Mouse (Mus musculus): Measurements from ENCODE around the gene Atf7ip. TPM values are rescaled to one million over a fixed set of nuclear protein-coding genes. Genes with fewer than 3 reads are reported as not detected.

The Atf7ip gene
- polyA plus RNA-seq, 1 experiment from 2014 or later: 49.7 TPM

DNA sequence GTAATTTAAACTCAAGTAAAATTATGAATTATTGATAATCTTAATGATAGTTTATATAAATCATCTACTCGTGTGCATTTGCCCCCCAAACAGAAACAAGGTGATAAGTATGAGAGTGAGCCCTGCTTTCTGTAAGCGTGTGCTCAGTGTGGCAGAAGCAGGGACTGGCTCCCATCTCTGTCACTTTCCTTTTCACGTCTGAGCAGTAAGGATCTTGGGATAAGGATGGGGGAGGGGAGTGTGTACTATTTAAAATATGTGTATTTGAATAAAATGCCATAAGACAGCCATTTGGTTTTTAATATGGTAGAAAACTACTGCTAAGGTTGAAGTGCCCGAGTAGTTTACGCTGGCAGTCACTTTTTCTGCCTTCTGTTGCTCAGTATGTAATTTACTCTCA lies 29.2 kb downstream of the Atf7ip start:
- peaks cover 6% of the 10 kb centered on the region for H3K36me3 ChIP-seq (ENCODE audit: control insufficient read depth, insufficient read depth, low read length)
- H3K9ac ChIP-seq (ENCODE audit: low read depth, low read length): no peak overlapping the region
- WGBS (ENCODE audit: insufficient replicate concordance): 39% methylated on average over 5 of the region's 5 CpGs
- H3K4me3 ChIP-seq (ENCODE audit: low read depth, low read length): no peak overlapping the region
- H3K9me3 ChIP-seq (replicated peaks; ENCODE audit: control insufficient read depth, low read length): no peaks in the 10 kb centered on the region
- H3K27me3 ChIP-seq (ENCODE audit: control insufficient read depth, insufficient read depth, low read length): no peaks in the 10 kb centered on the region
- ATAC-seq (replicated peaks; ENCODE audit: insufficient number of reproducible peaks, low FRiP score, low TSS enrichment): no peak
- H3K4me1 ChIP-seq (ENCODE audit: control insufficient read depth, insufficient read depth, low read length): peaks cover 25% of the 10 kb centered on the region
- peak overlapping the region; percentile 9 for H3K4me2 ChIP-seq
- H3K27ac ChIP-seq (ENCODE audit: low read depth, low read length): peak overlapping the region; percentile 62; the same call in 1 of the 2 replicates

DNA sequence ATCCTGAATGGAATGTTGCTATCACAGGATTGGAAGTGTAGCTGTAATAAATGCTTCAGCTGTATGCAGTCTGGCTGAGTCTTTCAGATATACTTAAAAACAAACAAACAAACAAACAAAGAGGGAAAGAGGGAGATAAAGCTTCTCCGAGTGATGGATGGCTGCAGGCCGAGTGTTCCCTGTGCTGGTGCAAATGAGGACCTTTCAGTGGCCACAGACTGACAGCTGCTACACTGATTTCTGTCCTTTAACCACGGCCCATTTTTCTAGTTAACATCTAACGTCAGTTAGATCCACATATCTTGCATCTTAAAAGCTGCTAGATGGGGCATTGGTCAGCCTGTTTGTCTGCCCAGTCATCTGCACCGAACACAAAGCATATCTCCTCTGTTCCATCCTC lies 30.2 kb downstream of the Atf7ip start:
- ATAC-seq (replicated peaks; ENCODE audit: insufficient number of reproducible peaks, low FRiP score, low TSS enrichment): no peak
- H3K4me1 ChIP-seq (ENCODE audit: control insufficient read depth, insufficient read depth, low read length): peaks cover 20% of the 10 kb centered on the region
- H3K4me2 ChIP-seq: peak overlapping the region; percentile 5; the same call in 1 of the 2 replicates
- no peaks in the 10 kb centered on the region for H3K27me3 ChIP-seq (ENCODE audit: control insufficient read depth, insufficient read depth, low read length)
- H3K36me3 ChIP-seq (ENCODE audit: control insufficient read depth, insufficient read depth, low read length): peaks cover 6% of the 10 kb centered on the region
- 27% methylated on average over 5 of the region's 5 CpGs for WGBS (ENCODE audit: insufficient replicate concordance)
- H3K9me3 ChIP-seq (replicated peaks; ENCODE audit: control insufficient read depth, low read length): no peaks in the 10 kb centered on the region
- H3K27ac ChIP-seq (ENCODE audit: low read depth, low read length): 0 out of 2 replicates have a peak overlapping the region, but pooled peaks have one; percentile 30
- no peak overlapping the region for H3K9ac ChIP-seq (ENCODE audit: low read depth, low read length)
- H3K4me3 ChIP-seq (ENCODE audit: low read depth, low read length): no peak overlapping the region

DNA sequence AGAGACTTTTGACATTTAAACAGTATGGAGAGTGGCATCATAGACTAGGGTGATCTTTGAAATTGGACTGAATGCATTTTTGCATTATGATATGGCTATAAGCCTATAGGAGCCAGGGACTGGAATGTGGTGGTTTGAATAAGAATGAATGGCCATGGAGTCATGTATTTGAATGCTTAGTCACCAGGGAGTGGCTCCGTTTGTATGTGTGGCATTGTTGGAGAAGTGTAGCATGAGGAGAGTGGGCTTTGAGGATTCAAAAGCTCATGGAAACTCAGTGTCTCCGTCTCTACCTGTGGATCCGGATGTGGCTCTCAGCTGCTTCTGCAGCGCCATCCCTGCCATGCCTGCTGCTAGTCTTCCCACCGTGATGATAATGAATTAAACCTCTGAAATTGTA lies 35.4 kb downstream of the Atf7ip start:
- H3K9ac ChIP-seq (ENCODE audit: low read depth, low read length): no peak overlapping the region
- ATAC-seq (replicated peaks; ENCODE audit: insufficient number of reproducible peaks, low FRiP score, low TSS enrichment): no peak

DNA sequence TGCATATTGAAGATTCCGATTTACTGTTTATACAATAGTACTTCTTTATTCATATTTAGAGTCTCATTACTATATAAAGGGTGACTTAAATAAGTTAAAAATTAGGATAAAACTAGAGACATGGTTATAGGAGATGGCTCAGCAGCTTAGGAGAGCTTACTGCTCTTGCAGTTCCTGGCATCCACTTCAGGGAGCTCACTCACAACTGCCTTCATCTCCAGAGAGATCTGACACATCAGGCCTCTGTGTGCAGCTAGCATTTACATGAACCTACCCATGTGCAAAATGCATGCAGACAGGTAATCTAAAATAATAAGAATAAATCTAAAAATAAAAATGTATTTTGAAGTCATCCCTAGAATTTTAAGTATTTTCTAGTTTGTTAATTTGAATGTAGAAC lies 36.1 kb downstream of the Atf7ip start:
- 82% methylated on average over 1 of the region's 1 CpGs for WGBS (ENCODE audit: insufficient replicate concordance)
- Histone ChIP-seq H3K9me3 (replicated peaks; ENCODE audit: control insufficient read depth, low read length) (no peaks in the 10 kb centered on the region), H3K36me3 (ENCODE audit: control insufficient read depth, insufficient read depth, low read length) (peaks cover 6% of the 10 kb centered on the region), H3K27me3 (ENCODE audit: control insufficient read depth, insufficient read depth, low read length) (no peaks in the 10 kb centered on the region), H3K4me3 (ENCODE audit: low read depth, low read length) (no peak overlapping the region), H3K27ac (ENCODE audit: low read depth, low read length) (peak overlapping the region; percentile 66; the same call in 1 of the 2 replicates), H3K4me1 (ENCODE audit: control insufficient read depth, insufficient read depth, low read length) (peaks cover 18% of the 10 kb centered on the region), H3K4me2 (no peak overlapping the region), H3K9ac (ENCODE audit: low read depth, low read length) (no peak overlapping the region)
- no peak for ATAC-seq (replicated peaks; ENCODE audit: insufficient number of reproducible peaks, low FRiP score, low TSS enrichment)

More for the DNA sequence above, 35.4 kb downstream of the Atf7ip start:
- Histone ChIP-seq H3K4me2 (no peak overlapping the region), H3K4me1 (ENCODE audit: control insufficient read depth, insufficient read depth, low read length) (peaks cover 18% of the 10 kb centered on the region), H3K36me3 (ENCODE audit: control insufficient read depth, insufficient read depth, low read length) (peaks cover 6% of the 10 kb centered on the region), H3K4me3 (ENCODE audit: low read depth, low read length) (no peak overlapping the region), H3K27ac (ENCODE audit: low read depth, low read length) (peak overlapping the region; percentile 66), H3K27me3 (ENCODE audit: control insufficient read depth, insufficient read depth, low read length) (no peaks in the 10 kb centered on the region), H3K9me3 (replicated peaks; ENCODE audit: control insufficient read depth, low read length) (no peaks in the 10 kb centered on the region)
- 70% methylated on average over 5 of the region's 5 CpGs for WGBS (ENCODE audit: insufficient replicate concordance)

DNA sequence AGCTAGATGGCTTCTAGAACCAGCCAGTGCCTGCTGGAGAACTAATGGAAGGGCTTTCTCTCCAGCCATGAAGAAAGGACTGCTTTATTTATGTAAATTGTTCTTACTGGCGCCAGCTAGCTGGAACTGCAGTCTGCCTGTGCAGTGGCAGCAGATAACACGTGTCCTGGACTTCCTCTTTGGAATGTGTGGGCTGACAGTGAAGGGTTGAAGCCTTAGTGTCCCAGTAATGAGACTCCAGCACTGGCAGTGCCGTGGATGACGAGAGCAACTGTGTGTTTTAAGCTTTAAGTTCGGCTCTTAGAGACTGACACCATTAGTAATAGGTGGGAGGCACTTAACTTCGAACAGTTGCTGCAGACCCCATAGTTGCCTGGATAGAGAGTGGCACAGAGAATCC lies 37.2 kb downstream of the Atf7ip start:
- Histone ChIP-seq H3K9me3 (replicated peaks; ENCODE audit: control insufficient read depth, low read length) (no peaks in the 10 kb centered on the region), H3K4me2 (peak overlapping the region; percentile 53), H3K36me3 (ENCODE audit: control insufficient read depth, insufficient read depth, low read length) (no peaks in the 10 kb centered on the region; the same call in 1 of the 2 replicates), H3K9ac (ENCODE audit: low read depth, low read length) (peak overlapping the region; percentile 56; the same call in 1 of the 2 replicates), H3K4me3 (ENCODE audit: low read depth, low read length) (peak overlapping the region; percentile 16; the same call in 1 of the 2 replicates), H3K4me1 (ENCODE audit: control insufficient read depth, insufficient read depth, low read length) (peaks cover 18% of the 10 kb centered on the region), H3K27me3 (ENCODE audit: control insufficient read depth, insufficient read depth, low read length) (no peaks in the 10 kb centered on the region), H3K27ac (ENCODE audit: low read depth, low read length) (peak overlapping the region; percentile 93)
- 5% methylated on average over 6 of the region's 6 CpGs for WGBS (ENCODE audit: insufficient replicate concordance)
- ATAC-seq (replicated peaks; ENCODE audit: insufficient number of reproducible peaks, low FRiP score, low TSS enrichment): peak; percentile 83

- no peak overlapping the region for H3K4me3 ChIP-seq (ENCODE audit: low read depth, low read length)
- H3K4me1 ChIP-seq (ENCODE audit: control insufficient read depth, insufficient read depth, low read length): peaks cover 21% of the 10 kb centered on the region
- no peaks in the 10 kb centered on the region for H3K27me3 ChIP-seq (ENCODE audit: control insufficient read depth, insufficient read depth, low read length)
- WGBS (ENCODE audit: insufficient replicate concordance): 80% methylated on average over 11 of the region's 11 CpGs
- no peak overlapping the region; the same call in 1 of the 2 replicates for H3K9ac ChIP-seq (ENCODE audit: low read depth, low read length)
- no peaks in the 10 kb centered on the region for H3K9me3 ChIP-seq (replicated peaks; ENCODE audit: control insufficient read depth, low read length)
- no peak overlapping the region for H3K4me2 ChIP-seq
- no peak for ATAC-seq (replicated peaks; ENCODE audit: insufficient number of reproducible peaks, low FRiP score, low TSS enrichment)
- H3K36me3 ChIP-seq (ENCODE audit: control insufficient read depth, insufficient read depth, low read length): no peaks in the 10 kb centered on the region
- peak overlapping the region; percentile 29; the same call in 1 of the 2 replicates for H3K27ac ChIP-seq (ENCODE audit: low read depth, low read length)
These were observed 39.4 kb downstream of the Atf7ip start for GRCm38 (mm10) chr6:136545284-136545870.

- 69% methylated on average over 2 of the region's 2 CpGs for WGBS (ENCODE audit: insufficient replicate concordance)
- H3K9me3 ChIP-seq (replicated peaks; ENCODE audit: control insufficient read depth, low read length): no peaks in the 10 kb centered on the region
- ATAC-seq (replicated peaks; ENCODE audit: insufficient number of reproducible peaks, low FRiP score, low TSS enrichment): no peak
- H3K9ac ChIP-seq (ENCODE audit: low read depth, low read length): no peak overlapping the region
- no peak overlapping the region for H3K4me2 ChIP-seq
- H3K27ac ChIP-seq (ENCODE audit: low read depth, low read length): no peak overlapping the region
- H3K4me3 ChIP-seq (ENCODE audit: low read depth, low read length): no peak overlapping the region
- peaks cover 21% of the 10 kb centered on the region for H3K4me1 ChIP-seq (ENCODE audit: control insufficient read depth, insufficient read depth, low read length)
- H3K27me3 ChIP-seq (ENCODE audit: control insufficient read depth, insufficient read depth, low read length): no peaks in the 10 kb centered on the region
- H3K36me3 ChIP-seq (ENCODE audit: control insufficient read depth, insufficient read depth, low read length): no peaks in the 10 kb centered on the region
These were observed 40.3 kb downstream of the Atf7ip start for GRCm38 (mm10) chr6:136546286-136546685.

- Histone ChIP-seq H3K4me2 (no peak overlapping the region), H3K9me3 (replicated peaks; ENCODE audit: control insufficient read depth, low read length) (no peaks in the 10 kb centered on the region), H3K9ac (ENCODE audit: low read depth, low read length) (no peak overlapping the region), H3K36me3 (ENCODE audit: control insufficient read depth, insufficient read depth, low read length) (no peaks in the 10 kb centered on the region), H3K4me1 (ENCODE audit: control insufficient read depth, insufficient read depth, low read length) (peaks cover 18% of the 10 kb centered on the region), H3K27me3 (ENCODE audit: control insufficient read depth, insufficient read depth, low read length) (no peaks in the 10 kb centered on the region), H3K4me3 (ENCODE audit: low read depth, low read length) (no peak overlapping the region), H3K27ac (ENCODE audit: low read depth, low read length) (no peak overlapping the region)
- no peak for ATAC-seq (replicated peaks; ENCODE audit: insufficient number of reproducible peaks, low FRiP score, low TSS enrichment)
- WGBS (ENCODE audit: insufficient replicate concordance): 64% methylated on average over 7 of the region's 7 CpGs
These were observed 41.0 kb downstream of the Atf7ip start for GRCm38 (mm10) chr6:136546987-136547386.
